Mouse (Mus musculus): ENCODE measurements at regions not wholly inside any gene's neighbourhood (a gene's known extent, or its start where the extent isn't known, plus 50 kb on each side); places are given as distances from the start of the nearest gene placed in this dataset.

GRCm38 (mm10) chr9:102423919-102424671 lies 69.6 kb upstream of the Ephb1 start:
- Histone ChIP-seq H3K27ac (replicated peaks in 1 of 2; ENCODE audit: control insufficient read depth in 1 of 2, insufficient read depth in 1 of 2, low read depth in 2 of 2, low read length in 2 of 2) (no peak overlapping the region), H3K27me3 (ENCODE audit: control insufficient read depth, insufficient read depth, low read length) (no peaks in the 10 kb centered on the region; the same call in 1 of the 2 replicates), H3K4me1 (ENCODE audit: control insufficient read depth in 2 of 2, insufficient read depth in 2 of 2, low read length in 2 of 2) (peaks cover 0 to 6% of the 10 kb centered on the region in 2 experiments; a peak in 2 of 4 replicates), H3K4me2 (ENCODE audit: low read length) (peak overlapping the region; percentile 53), H3K9me3 (ENCODE audit: control insufficient read depth, low read length) (no peaks in the 10 kb centered on the region), H3K36me3 (ENCODE audit: control insufficient read depth, insufficient read depth, low read length) (no peaks in the 10 kb centered on the region), H3K4me3 (ENCODE audit: control insufficient read depth in 1 of 2, insufficient read depth in 1 of 2, low read depth in 1 of 2, low read length in 2 of 2) (peak overlapping the region in 1 of 2 experiments; percentile 5; a peak in 1 of 4 replicates), H3K9ac (ENCODE audit: low read length) (no peak overlapping the region)
- 17% methylated on average over 20 of the region's 20 CpGs for WGBS
- ATAC-seq (ENCODE audit: insufficient number of reproducible peaks, insufficient read depth, low FRiP score, low read depth): no peak

- Histone ChIP-seq H3K4me1 (ENCODE audit: control insufficient read depth in 2 of 2, insufficient read depth in 2 of 2, low read length in 2 of 2) (peaks cover 0 to 6% of the 10 kb centered on the region in 2 experiments; a peak in 2 of 4 replicates), H3K27ac (replicated peaks in 1 of 2; ENCODE audit: control insufficient read depth in 1 of 2, insufficient read depth in 1 of 2, low read depth in 2 of 2, low read length in 2 of 2) (no peak overlapping the region), H3K36me3 (ENCODE audit: control insufficient read depth, insufficient read depth, low read length) (no peaks in the 10 kb centered on the region), H3K9ac (ENCODE audit: low read length) (no peak overlapping the region), H3K9me3 (ENCODE audit: control insufficient read depth, low read length) (no peaks in the 10 kb centered on the region), H3K27me3 (ENCODE audit: control insufficient read depth, insufficient read depth, low read length) (no peaks in the 10 kb centered on the region; the same call in 1 of the 2 replicates), H3K4me3 (ENCODE audit: control insufficient read depth in 1 of 2, insufficient read depth in 1 of 2, low read depth in 1 of 2, low read length in 2 of 2) (no peak overlapping the region), H3K4me2 (ENCODE audit: low read length) (peak overlapping the region; percentile 53)
- no peak for ATAC-seq (ENCODE audit: insufficient number of reproducible peaks, insufficient read depth, low FRiP score, low read depth)
- WGBS: 35% methylated on average over 9 of the region's 9 CpGs
Observed at GRCm38 (mm10) chr9:102423465-102423918, 69.0 kb upstream of the Ephb1 start.

- Histone ChIP-seq H3K27ac (replicated peaks in 1 of 2; ENCODE audit: control insufficient read depth in 1 of 2, insufficient read depth in 1 of 2, low read depth in 2 of 2, low read length in 2 of 2) (no peak overlapping the region), H3K36me3 (ENCODE audit: control insufficient read depth, insufficient read depth, low read length) (no peaks in the 10 kb centered on the region), H3K4me1 (ENCODE audit: control insufficient read depth in 2 of 2, insufficient read depth in 2 of 2, low read length in 2 of 2) (peaks cover 0 to 6% of the 10 kb centered on the region in 2 experiments; a peak in 2 of 4 replicates), H3K9ac (ENCODE audit: low read length) (no peak overlapping the region), H3K4me3 (ENCODE audit: control insufficient read depth in 1 of 2, insufficient read depth in 1 of 2, low read depth in 1 of 2, low read length in 2 of 2) (no peak overlapping the region), H3K27me3 (ENCODE audit: control insufficient read depth, insufficient read depth, low read length) (no peaks in the 10 kb centered on the region; the same call in 1 of the 2 replicates), H3K9me3 (ENCODE audit: control insufficient read depth, low read length) (no peaks in the 10 kb centered on the region), H3K4me2 (ENCODE audit: low read length) (no peak overlapping the region)
- no peak for ATAC-seq (ENCODE audit: insufficient number of reproducible peaks, insufficient read depth, low FRiP score, low read depth)
- WGBS: 77% methylated on average over 3 of the region's 3 CpGs
Observed at GRCm38 (mm10) chr9:102421826-102422225, 67.3 kb upstream of the Ephb1 start.

- Histone ChIP-seq H3K4me3 (ENCODE audit: control insufficient read depth in 1 of 2, insufficient read depth in 1 of 2, low read depth in 1 of 2, low read length in 2 of 2) (no peak overlapping the region), H3K36me3 (ENCODE audit: control insufficient read depth, insufficient read depth, low read length) (no peaks in the 10 kb centered on the region), H3K27ac (replicated peaks in 1 of 2; ENCODE audit: control insufficient read depth in 1 of 2, insufficient read depth in 1 of 2, low read depth in 2 of 2, low read length in 2 of 2) (no peak overlapping the region), H3K9me3 (ENCODE audit: control insufficient read depth, low read length) (no peaks in the 10 kb centered on the region), H3K4me2 (ENCODE audit: low read length) (no peak overlapping the region), H3K4me1 (ENCODE audit: control insufficient read depth in 2 of 2, insufficient read depth in 2 of 2, low read length in 2 of 2) (peaks cover 0 to 6% of the 10 kb centered on the region in 2 experiments; a peak in 2 of 4 replicates), H3K27me3 (ENCODE audit: control insufficient read depth, insufficient read depth, low read length) (no peaks in the 10 kb centered on the region; the same call in 1 of the 2 replicates), H3K9ac (ENCODE audit: low read length) (no peak overlapping the region)
- 19% methylated on average over 12 of the region's 12 CpGs for WGBS
- no peak for ATAC-seq (ENCODE audit: insufficient number of reproducible peaks, insufficient read depth, low FRiP score, low read depth)
Observed at GRCm38 (mm10) chr9:102420196-102420595, 65.7 kb upstream of the Ephb1 start.

- Histone ChIP-seq H3K27me3 (ENCODE audit: control insufficient read depth, insufficient read depth, low read length) (no peaks in the 10 kb centered on the region), H3K9me3 (ENCODE audit: control insufficient read depth, low read length) (no peaks in the 10 kb centered on the region), H3K9ac (ENCODE audit: low read length) (no peak overlapping the region), H3K4me2 (ENCODE audit: low read length) (no peak overlapping the region), H3K27ac (replicated peaks in 1 of 2; ENCODE audit: control insufficient read depth in 1 of 2, insufficient read depth in 1 of 2, low read depth in 2 of 2, low read length in 2 of 2) (no peak overlapping the region), H3K4me3 (ENCODE audit: control insufficient read depth in 1 of 2, insufficient read depth in 1 of 2, low read depth in 1 of 2, low read length in 2 of 2) (no peak overlapping the region), H3K36me3 (ENCODE audit: control insufficient read depth, insufficient read depth, low read length) (no peaks in the 10 kb centered on the region), H3K4me1 (ENCODE audit: control insufficient read depth in 2 of 2, insufficient read depth in 2 of 2, low read length in 2 of 2) (no peaks in the 10 kb centered on the region)
- no peak for ATAC-seq (ENCODE audit: insufficient number of reproducible peaks, insufficient read depth, low FRiP score, low read depth)
- 56% methylated on average over 2 of the region's 2 CpGs for WGBS
Observed at GRCm38 (mm10) chr9:102413631-102414030, 59.1 kb upstream of the Ephb1 start.

GRCm38 (mm10) chr9:102410666-102411065 lies 56.2 kb upstream of the Ephb1 start:
- Histone ChIP-seq H3K4me1 (ENCODE audit: control insufficient read depth in 2 of 2, insufficient read depth in 2 of 2, low read length in 2 of 2) (0 out of 4 replicates have a peak, but pooled peaks cover 0 to 2% of the 10 kb centered on the region in 2 experiments), H3K9me3 (ENCODE audit: control insufficient read depth, low read length) (no peaks in the 10 kb centered on the region), H3K4me2 (ENCODE audit: low read length) (no peak overlapping the region), H3K4me3 (ENCODE audit: control insufficient read depth in 1 of 2, insufficient read depth in 1 of 2, low read depth in 1 of 2, low read length in 2 of 2) (no peak overlapping the region), H3K9ac (ENCODE audit: low read length) (no peak overlapping the region), H3K36me3 (ENCODE audit: control insufficient read depth, insufficient read depth, low read length) (no peaks in the 10 kb centered on the region), H3K27ac (replicated peaks in 1 of 2; ENCODE audit: control insufficient read depth in 1 of 2, insufficient read depth in 1 of 2, low read depth in 2 of 2, low read length in 2 of 2) (no peak overlapping the region), H3K27me3 (ENCODE audit: control insufficient read depth, insufficient read depth, low read length) (no peaks in the 10 kb centered on the region)
- ATAC-seq (ENCODE audit: insufficient number of reproducible peaks, insufficient read depth, low FRiP score, low read depth): no peak
- 86% methylated on average over 10 of the region's 10 CpGs for WGBS

- H3K4me3 ChIP-seq (ENCODE audit: control insufficient read depth in 1 of 2, insufficient read depth in 1 of 2, low read depth in 1 of 2, low read length in 2 of 2): no peak overlapping the region
- WGBS: 28% methylated on average over 8 of the region's 8 CpGs
- no peak overlapping the region for H3K27ac ChIP-seq (replicated peaks in 1 of 2; ENCODE audit: control insufficient read depth in 1 of 2, insufficient read depth in 1 of 2, low read depth in 2 of 2, low read length in 2 of 2)
- no peak overlapping the region for H3K4me2 ChIP-seq (ENCODE audit: low read length)
- no peak overlapping the region for H3K9ac ChIP-seq (ENCODE audit: low read length)
- H3K4me1 ChIP-seq (ENCODE audit: control insufficient read depth in 2 of 2, insufficient read depth in 2 of 2, low read length in 2 of 2): peaks cover 0 to 6% of the 10 kb centered on the region in 2 experiments; a peak in 2 of 4 replicates
- H3K9me3 ChIP-seq (ENCODE audit: control insufficient read depth, low read length): no peaks in the 10 kb centered on the region
- 0 out of 2 replicates have a peak, but pooled peaks cover 7% of the 10 kb centered on the region for H3K27me3 ChIP-seq (ENCODE audit: control insufficient read depth, insufficient read depth, low read length)
- no peak for ATAC-seq (ENCODE audit: insufficient number of reproducible peaks, insufficient read depth, low FRiP score, low read depth)
- no peaks in the 10 kb centered on the region for H3K36me3 ChIP-seq (ENCODE audit: control insufficient read depth, insufficient read depth, low read length)
Observed at GRCm38 (mm10) chr9:102406017-102406416, 51.5 kb upstream of the Ephb1 start.

Data from heart, embryonic 14.5 days (tissue).